Mouse (Mus musculus) megakaryocyte, embryonic 14.5 days (primary cell): ENCODE results near the gene Cxcl1. TPM values are rescaled to one million over a fixed set of nuclear protein-coding genes. Genes with fewer than 3 reads are reported as not detected.
"Not testable (repeated sequence)": the region's sequence is repeated elsewhere in the genome, so short reads cannot be mapped to it uniquely, and the experiment has no call there.

Source experiments
- H3K27me3 ChIP-seq: replicated peaks from 2 replicates; pipeline ENCODE3; 2012; ENCODE audit warnings: inconsistent platforms
- H3K36me3 ChIP-seq: replicated peaks from 2 replicates; pipeline ENCODE3; 2012; ENCODE audit warnings: low read length, inconsistent platforms, mixed read lengths
- H3K4me1 ChIP-seq: 2 replicates; pipeline ENCODE4 v1.6.1; 2012; ENCODE audit warnings: inconsistent platforms
- H3K4me3 ChIP-seq: replicated peaks from 2 replicates; pipeline ENCODE3; 2012; ENCODE audit warnings: moderate library complexity, mild to moderate bottlenecking, inconsistent platforms
- H3K9me3 ChIP-seq: 2 replicates; pipeline ENCODE4 v1.6.1; 2012; ENCODE audit warnings: inconsistent platforms
- FLI1 ChIP-seq: IDR thresholded peaks from 2 replicates; pipeline ENCODE4 v1.6.1; 2012; ENCODE audit warnings: low read length, inconsistent platforms, mixed read lengths
- GATA1 ChIP-seq: IDR thresholded peaks from 3 replicates; pipeline ENCODE4 v1.6.1; 2012; ENCODE audit warnings: mixed read lengths, low read length, inconsistent platforms, borderline replicate concordance
- polyA plus RNA-seq: library from polyadenylated mRNA; stranded (reverse); fragments of >175 nt; gene quantifications from 2 replicates; pipeline ENCODE4 v1.2.3, GENCODE M21; 2012; ENCODE audit warnings: low replicate concordance; ENCODE audit not compliant: insufficient read depth

Gene Cxcl1
- 0.48 and 1.9 TPM in 2 replicates for polyA plus RNA-seq

GRCm38 (mm10) chr5:90890519-90891463 is at the start of gene Cxcl1:
Gene Cxcl1, plus strand, starts transcription at chr5:90891241.
- Histone ChIP-seq H3K27me3 (peaks cover 29% of the 10 kb centered on the region), H3K36me3 (no peaks in the 10 kb centered on the region), H3K4me1 (peaks cover 22% of the 10 kb centered on the region), H3K9me3 (no peaks in the 10 kb centered on the region), H3K4me3 (peak within 1 kb of the TSS; percentile 88)
- TF ChIP-seq GATA1 (no peak), FLI1 (no peak)

DNA sequence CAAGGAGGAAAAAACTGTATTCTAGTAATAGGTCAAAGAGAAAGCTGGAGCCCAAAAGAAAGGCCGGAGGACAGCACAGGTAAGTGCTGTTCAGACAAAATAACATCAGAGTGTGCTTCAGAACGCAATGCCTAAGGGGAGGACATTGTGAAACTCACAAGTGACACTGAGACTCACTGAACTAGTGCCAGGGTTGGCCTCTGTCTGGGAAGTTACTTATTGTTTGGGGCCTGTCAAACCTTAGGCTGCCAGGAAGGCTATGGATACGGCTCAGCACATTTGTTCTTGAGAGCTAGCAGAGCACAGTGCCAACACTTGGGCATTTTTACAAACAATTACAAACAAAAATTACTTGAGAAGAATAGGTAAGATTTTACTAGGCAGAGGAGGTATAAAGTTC is 47.1 kb upstream of the Cxcl1 start:
- Histone ChIP-seq H3K27me3 (peaks cover 2% of the 10 kb centered on the region), H3K36me3 (no peaks in the 10 kb centered on the region), H3K9me3 (peaks cover 5% of the 10 kb centered on the region; the same call in 1 of the 2 replicates), H3K4me1 (no peaks in the 10 kb centered on the region), H3K4me3 (no peak overlapping the region)
- no peak for TF ChIP-seq FLI1
- no peak for TF ChIP-seq GATA1

DNA sequence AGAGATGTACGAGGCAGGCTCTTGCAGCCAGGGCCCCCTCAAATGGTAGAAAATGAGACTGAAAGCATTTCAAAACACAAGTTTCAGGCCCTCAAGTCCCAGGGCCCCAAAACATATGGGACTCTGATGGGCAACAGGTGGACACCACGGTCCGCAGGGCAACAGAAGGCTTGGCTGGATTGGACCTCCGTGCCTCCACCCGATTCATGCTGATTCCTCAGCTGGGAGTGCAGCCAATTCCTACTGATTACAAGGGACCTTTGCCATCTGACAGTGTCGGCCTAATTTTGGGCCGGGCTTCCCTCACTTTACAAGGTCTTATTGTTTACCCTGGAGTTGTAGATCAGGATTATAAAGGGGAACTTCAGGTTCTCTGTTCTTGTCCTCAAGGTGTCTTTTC is 40.9 kb upstream of the Cxcl1 start:
- not testable (repeated sequence) for H3K36me3 ChIP-seq, H3K4me3 ChIP-seq, H3K4me1 ChIP-seq, H3K27me3 ChIP-seq
- H3K9me3 ChIP-seq = peaks cover 10% of the 10 kb centered on the region

DNA sequence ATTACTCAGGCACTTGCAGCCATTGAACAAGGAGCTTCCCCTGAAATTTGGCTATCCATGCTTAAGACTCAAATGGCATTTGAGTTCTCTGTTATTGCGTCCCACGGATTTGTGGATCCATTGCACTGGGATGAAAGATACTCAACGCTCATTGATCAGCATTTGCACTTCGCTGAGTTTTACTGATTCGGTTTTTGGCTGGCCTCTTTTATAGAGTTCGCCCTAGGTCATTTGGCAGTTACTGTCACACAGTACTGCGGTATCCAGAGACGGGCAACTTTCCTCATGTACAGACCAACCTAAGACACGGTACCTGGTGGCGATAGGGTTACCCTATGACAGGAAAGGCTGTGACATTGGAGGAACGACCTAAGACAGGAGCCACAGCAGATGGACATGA is 39.6 kb upstream of the Cxcl1 start:
- not testable (repeated sequence) for H3K4me1 ChIP-seq, H3K36me3 ChIP-seq, H3K27me3 ChIP-seq, H3K4me3 ChIP-seq
- peaks cover 10% of the 10 kb centered on the region for H3K9me3 ChIP-seq

DNA sequence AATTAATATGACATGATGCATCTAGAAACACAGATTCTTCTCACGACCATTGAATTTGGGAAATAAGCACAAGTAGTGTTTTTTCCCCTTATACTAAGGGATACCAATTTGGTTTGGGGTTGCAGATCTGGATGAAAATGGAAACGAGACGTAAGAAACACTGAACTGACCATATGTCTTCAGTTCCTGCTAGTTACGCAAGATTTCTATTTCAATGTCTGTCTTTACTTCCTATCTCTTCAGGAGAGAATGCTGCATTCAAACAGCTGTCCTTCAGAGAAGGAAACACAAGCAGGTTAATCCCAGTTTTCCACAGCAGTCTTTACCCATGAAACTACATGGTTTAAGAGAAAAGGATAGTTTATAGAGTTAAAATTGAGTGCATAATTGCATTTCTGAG is 37.8 kb upstream of the Cxcl1 start:
- Histone ChIP-seq H3K9me3 (peaks cover 5% of the 10 kb centered on the region), H3K4me3 (no peak overlapping the region), H3K27me3 (no peaks in the 10 kb centered on the region), H3K4me1 (peaks cover 17% of the 10 kb centered on the region), H3K36me3 (no peaks in the 10 kb centered on the region)
- TF ChIP-seq FLI1 (no peak), GATA1 (no peak)

GRCm38 (mm10) chr5:90855308-90856230 is 35.5 kb upstream of the Cxcl1 start:
- TF ChIP-seq GATA1 (no peak), FLI1 (no peak)
- H3K4me3 ChIP-seq = no peak overlapping the region

GRCm38 (mm10) chr5:90857463-90857862 is 33.6 kb upstream of the Cxcl1 start:
- H3K4me1 ChIP-seq = peaks cover 25% of the 10 kb centered on the region
- no peaks in the 10 kb centered on the region for H3K9me3 ChIP-seq
- TF ChIP-seq GATA1 (no peak), FLI1 (no peak)
- H3K36me3 ChIP-seq = no peaks in the 10 kb centered on the region
- H3K4me3 ChIP-seq = no peak overlapping the region
- H3K27me3 ChIP-seq = no peaks in the 10 kb centered on the region

More at GRCm38 (mm10) chr5:90855308-90856230, 35.5 kb upstream of the Cxcl1 start:
- H3K9me3 ChIP-seq = peaks cover 5% of the 10 kb centered on the region
- H3K4me1 ChIP-seq = peaks cover 24% of the 10 kb centered on the region
- H3K27me3 ChIP-seq = no peaks in the 10 kb centered on the region
- H3K36me3 ChIP-seq = no peaks in the 10 kb centered on the region

- Histone ChIP-seq H3K4me1 (peaks cover 21% of the 10 kb centered on the region), H3K4me3 (no peak overlapping the region), H3K27me3 (no peaks in the 10 kb centered on the region), H3K9me3 (no peaks in the 10 kb centered on the region), H3K36me3 (no peaks in the 10 kb centered on the region)
- TF ChIP-seq GATA1 = no peak
- TF ChIP-seq FLI1 = no peak
Measured at GRCm38 (mm10) chr5:90858429-90858828, 32.6 kb upstream of the Cxcl1 start.

- H3K27me3 ChIP-seq = no peaks in the 10 kb centered on the region
- H3K4me1 ChIP-seq = peaks cover 21% of the 10 kb centered on the region
- H3K36me3 ChIP-seq = no peaks in the 10 kb centered on the region
- TF ChIP-seq FLI1 (no peak), GATA1 (no peak)
- no peak overlapping the region for H3K4me3 ChIP-seq
- H3K9me3 ChIP-seq = no peaks in the 10 kb centered on the region
Measured at GRCm38 (mm10) chr5:90859031-90859430, 32.0 kb upstream of the Cxcl1 start.

DNA sequence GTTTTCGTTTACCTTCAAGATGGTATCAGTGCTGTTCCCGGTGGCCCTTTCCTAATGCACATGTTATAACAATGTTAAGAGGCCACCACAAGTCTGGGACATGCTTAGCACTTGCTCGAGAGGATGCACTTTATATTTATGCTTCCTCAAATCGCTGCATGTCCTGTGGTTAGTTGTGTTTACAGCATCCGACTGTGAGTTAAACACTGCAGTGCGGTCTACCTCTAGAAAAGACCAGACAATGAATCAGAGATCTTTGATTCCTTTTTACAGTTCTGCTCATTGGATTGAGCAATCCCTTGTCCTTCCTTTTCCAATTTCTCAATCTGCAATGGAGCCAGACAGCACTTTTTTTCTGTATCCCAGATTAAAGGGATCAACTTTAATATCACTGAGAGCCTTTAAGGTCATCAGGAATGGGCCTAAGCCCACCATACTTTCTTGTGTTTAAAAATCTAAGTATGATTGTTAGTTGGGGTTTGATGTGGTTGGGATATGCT is 29.1 kb upstream of the Cxcl1 start:
- Histone ChIP-seq H3K36me3 (no peaks in the 10 kb centered on the region), H3K4me1 (peaks cover 29% of the 10 kb centered on the region), H3K9me3 (no peaks in the 10 kb centered on the region), H3K27me3 (no peaks in the 10 kb centered on the region), H3K4me3 (no peak overlapping the region)
- TF ChIP-seq GATA1 = no peak
- no peak for TF ChIP-seq FLI1
